Mouse (Mus musculus) stomach, postnatal 0 days (tissue): ENCODE measurements around the gene Ston1. TPM values are rescaled to one million over a fixed set of nuclear protein-coding genes. Genes with fewer than 3 reads are reported as not detected.

Source experiments
- ATAC-seq: fragments of 200-750 bp; cut with Nextera tagmentation; 2 replicates; pipeline ENCODE4 v1.8.0; 2017; ENCODE audit not compliant: low FRiP score, low TSS enrichment
- DNase-seq: peaks from one replicate; pipeline ENCODE4 v3.0.0-alpha.2; 2016; ENCODE audit warnings: low spot score
- H3K27ac ChIP-seq: fragments of 300-500 bp; sonication (generic); replicated peaks from 2 replicates; pipeline ENCODE4 v1.5.1; 2014; ENCODE audit warnings: mild to moderate bottlenecking, control low read depth
- H3K27me3 ChIP-seq: fragments of 300-500 bp; sonication (generic); 2 replicates; pipeline ENCODE4 v1.6.1; 2014; ENCODE audit warnings: low read length; ENCODE audit not compliant: control insufficient read depth, insufficient read depth
- H3K36me3 ChIP-seq: fragments of 300-500 bp; sonication (generic); 2 replicates; pipeline ENCODE4 v1.6.1; 2014; ENCODE audit warnings: low read length, mixed read lengths; ENCODE audit not compliant: control insufficient read depth, insufficient read depth
- H3K4me1 ChIP-seq: fragments of 300-500 bp; sonication (generic); replicated peaks from 2 replicates; pipeline ENCODE4 v1.6.1; 2014; ENCODE audit warnings: antibody characterized with exemption; ENCODE audit not compliant: control insufficient read depth, insufficient read depth
- H3K4me2 ChIP-seq: fragments of 300-500 bp; sonication (generic); replicated peaks from 2 replicates; pipeline ENCODE4 v1.6.1; 2014; ENCODE audit warnings: low read depth, mild to moderate bottlenecking, control low read depth, moderate library complexity
- H3K4me3 ChIP-seq: fragments of 300-500 bp; sonication (generic); 2 replicates; pipeline ENCODE4 v1.5.1; 2014; ENCODE audit warnings: low read depth, low read length, control low read depth
- H3K9ac ChIP-seq: fragments of 300-500 bp; sonication (generic); 2 replicates; pipeline ENCODE4 v1.6.1; 2014; ENCODE audit warnings: mild to moderate bottlenecking, low read length, control low read depth, mixed read lengths
- H3K9me3 ChIP-seq: fragments of 300-500 bp; sonication (generic); 2 replicates; pipeline ENCODE4 v1.6.1; 2016; ENCODE audit warnings: low read length; ENCODE audit not compliant: control insufficient read depth
- CTCF ChIP-seq: IDR thresholded peaks from 2 replicates; pipeline ENCODE4 v1.5.1; 2016; ENCODE audit warnings: antibody characterized with exemption, low read depth, mild to moderate bottlenecking, moderate library complexity
- EP300 ChIP-seq: optimal IDR thresholded peaks from 2 replicates; pipeline ENCODE3; 2016; ENCODE audit warnings: antibody characterized with exemption
- WGBS: fragments of 180-500 bp; shearing (Covaris S2); extraction: QIAGEN DNeasy Blood & Tissue Kit; methylation state at CpG from one replicate; pipeline ENCODE4 v1.1.7; 2014; 5-methylcytosine and 5-hydroxymethylcytosine counted together
- polyA plus RNA-seq: library from polyadenylated mRNA; unstranded; fragments of >200 nt; fragmentation: Nextera tagmentation; extraction: Ambion mirVana; gene quantifications from 2 replicates; pipeline ENCODE4 v1.2.1, GENCODE M21; 2015

Gene Ston1
- polyA plus RNA-seq, 1 experiment from 2014 or later = 5.1 TPM

DNA sequence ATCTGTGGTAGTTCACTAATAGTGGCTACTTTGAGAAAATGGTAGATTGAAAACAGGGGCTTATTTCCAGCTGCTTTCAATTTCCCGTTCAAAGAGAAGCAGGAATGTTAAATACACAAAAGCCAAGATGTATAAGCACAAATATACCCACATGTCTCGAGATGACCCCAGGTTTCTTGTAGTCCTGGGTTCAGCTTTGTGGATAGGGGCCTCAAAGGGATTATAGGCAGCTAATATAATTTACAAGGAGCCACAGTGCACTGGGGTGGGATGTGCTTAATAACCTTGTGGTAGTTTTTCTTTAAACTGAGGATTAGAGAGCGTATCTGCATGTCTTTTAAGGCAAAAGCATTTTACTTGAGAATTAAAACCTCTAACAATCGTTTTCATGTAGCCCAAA lies 73.3 kb downstream of the Ston1 start:
- WGBS = 35% methylated on average over 4 of the region's 4 CpGs
- Histone ChIP-seq H3K9ac (no peak overlapping the region), H3K4me1 (no peaks in the 10 kb centered on the region), H3K27me3 (no peaks in the 10 kb centered on the region), H3K27ac (no peak overlapping the region), H3K36me3 (no peaks in the 10 kb centered on the region), H3K4me3 (no peak overlapping the region), H3K9me3 (no peaks in the 10 kb centered on the region), H3K4me2 (no peak overlapping the region)
- TF ChIP-seq CTCF (no peak), EP300 (no peak)
- DNase-seq = no peak
- no peak for ATAC-seq

DNA sequence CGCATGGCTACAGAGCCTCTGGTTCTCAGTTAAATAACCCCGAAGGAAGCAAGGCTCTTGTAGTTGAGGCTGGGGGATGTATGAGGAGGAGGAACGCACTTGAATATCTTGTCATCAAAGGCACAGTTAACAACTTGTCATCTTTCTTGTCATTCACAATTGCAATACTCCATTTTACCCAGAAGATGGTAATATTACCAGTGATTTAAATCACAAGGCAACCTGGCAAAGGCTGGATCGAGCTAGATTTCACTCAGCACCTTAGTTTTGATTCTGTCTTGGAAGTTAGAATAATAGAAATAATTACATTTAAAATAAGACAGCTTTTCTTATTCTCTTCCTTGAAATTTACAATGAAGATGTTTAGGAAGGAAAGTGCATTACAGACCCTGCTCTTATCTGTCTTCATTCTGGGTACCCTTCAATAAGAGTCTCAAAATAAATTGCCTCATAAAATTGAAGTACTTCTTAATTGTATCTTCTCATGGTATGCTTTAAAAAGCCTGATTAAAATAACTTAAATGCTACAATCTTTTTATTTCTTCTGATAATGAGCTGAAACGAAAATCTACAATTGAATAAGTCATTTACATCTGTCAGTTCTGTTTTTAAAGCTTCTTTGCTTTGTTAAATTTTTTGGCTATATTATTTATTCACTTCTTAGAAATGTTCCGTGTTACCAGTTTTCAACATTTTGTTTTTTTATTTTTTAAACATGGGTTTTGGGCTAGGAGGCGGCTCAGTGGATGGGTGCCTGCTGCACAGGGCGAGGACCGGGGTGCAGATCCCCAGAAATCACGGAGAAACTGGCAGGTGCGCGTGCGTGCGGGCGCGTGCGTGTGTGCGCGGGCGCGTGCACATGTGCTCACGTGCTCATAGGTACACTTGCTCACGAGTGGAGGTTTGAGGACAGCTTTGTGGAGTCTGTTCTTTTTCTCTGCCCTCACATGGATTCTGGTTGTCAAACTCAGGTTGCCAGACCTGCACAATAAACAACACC lies 78.1 kb downstream of the Ston1 start:
- Histone ChIP-seq H3K27me3 (no peaks in the 10 kb centered on the region), H3K4me2 (no peak overlapping the region), H3K9ac (no peak overlapping the region), H3K36me3 (no peaks in the 10 kb centered on the region), H3K9me3 (no peaks in the 10 kb centered on the region), H3K4me1 (no peaks in the 10 kb centered on the region), H3K27ac (no peak overlapping the region), H3K4me3 (no peak overlapping the region)
- 89% methylated on average over 23 of the region's 23 CpGs for WGBS
- TF ChIP-seq CTCF (peak; percentile 31; the same call in 1 of the 2 replicates), EP300 (no peak)
- no peak for ATAC-seq
- no peak for DNase-seq

DNA sequence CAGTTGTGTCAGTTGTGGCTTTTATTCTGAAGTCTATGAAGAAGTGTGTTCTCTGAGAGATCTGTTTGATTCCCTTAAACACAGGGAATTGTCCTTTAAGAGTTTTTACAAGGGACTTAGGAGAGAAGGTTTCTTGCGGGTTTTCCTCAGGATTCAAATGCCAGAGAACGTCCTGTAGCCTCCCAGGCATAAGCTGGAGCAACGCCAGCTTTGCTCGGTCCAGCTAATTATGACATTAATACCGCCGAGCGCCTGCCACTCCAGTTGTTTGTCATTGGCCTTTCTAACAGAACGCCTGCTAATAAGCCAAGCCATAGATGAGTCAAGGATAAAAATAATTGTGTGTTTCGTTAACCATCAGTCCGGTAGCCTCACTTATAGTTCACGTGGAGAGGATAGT lies 90.7 kb downstream of the Ston1 start:
- Histone ChIP-seq H3K4me1 (no peaks in the 10 kb centered on the region), H3K4me2 (no peak overlapping the region), H3K27ac (no peak overlapping the region), H3K4me3 (no peak overlapping the region), H3K36me3 (no peaks in the 10 kb centered on the region), H3K27me3 (no peaks in the 10 kb centered on the region), H3K9me3 (no peaks in the 10 kb centered on the region), H3K9ac (no peak overlapping the region)
- DNase-seq (no peak), ATAC-seq (no peak)
- WGBS = 69% methylated on average over 11 of the region's 11 CpGs
- no peak for TF ChIP-seq CTCF
- TF ChIP-seq EP300 = no peak

DNA sequence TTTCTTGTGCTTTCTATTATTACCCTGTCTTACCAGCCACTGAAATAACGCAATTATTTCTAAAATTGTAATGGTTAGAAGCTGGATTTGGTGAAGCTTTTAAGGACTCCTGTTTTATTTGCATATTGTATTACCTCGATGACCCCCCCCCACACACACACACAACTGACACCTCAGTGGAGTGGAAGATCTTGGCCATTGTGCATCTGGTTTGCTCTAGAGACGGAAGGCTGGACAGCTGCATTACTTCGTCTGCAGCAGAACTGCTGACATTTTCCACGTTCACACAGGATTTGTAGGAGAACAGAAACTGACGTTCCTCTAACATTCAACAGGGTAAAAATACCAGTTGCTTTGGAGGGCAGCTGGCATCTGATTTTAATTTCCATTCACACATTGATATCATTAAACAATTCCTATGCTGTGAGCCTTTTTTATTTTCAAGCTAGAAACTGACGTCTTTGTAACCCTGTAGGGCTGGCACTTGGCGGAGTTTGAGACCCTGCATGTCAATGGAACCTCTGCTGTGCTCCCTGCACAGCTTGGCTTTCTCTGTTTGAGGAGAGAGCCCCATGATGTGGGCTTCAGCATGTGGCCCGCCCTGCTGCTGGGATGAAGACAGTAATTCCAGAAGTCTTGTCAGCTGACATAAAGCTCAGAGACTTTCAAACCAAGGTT lies 99.3 kb downstream of the Ston1 start:
- Histone ChIP-seq H3K4me2 (no peak overlapping the region), H3K4me3 (no peak overlapping the region), H3K36me3 (no peaks in the 10 kb centered on the region), H3K27ac (peak overlapping the region; percentile 40), H3K27me3 (no peaks in the 10 kb centered on the region), H3K4me1 (no peaks in the 10 kb centered on the region), H3K9me3 (no peaks in the 10 kb centered on the region), H3K9ac (no peak overlapping the region)
- DNase-seq (no peak), ATAC-seq (no peak)
- 51% methylated on average over 9 of the region's 9 CpGs for WGBS
- TF ChIP-seq CTCF (no peak), EP300 (no peak)

DNA sequence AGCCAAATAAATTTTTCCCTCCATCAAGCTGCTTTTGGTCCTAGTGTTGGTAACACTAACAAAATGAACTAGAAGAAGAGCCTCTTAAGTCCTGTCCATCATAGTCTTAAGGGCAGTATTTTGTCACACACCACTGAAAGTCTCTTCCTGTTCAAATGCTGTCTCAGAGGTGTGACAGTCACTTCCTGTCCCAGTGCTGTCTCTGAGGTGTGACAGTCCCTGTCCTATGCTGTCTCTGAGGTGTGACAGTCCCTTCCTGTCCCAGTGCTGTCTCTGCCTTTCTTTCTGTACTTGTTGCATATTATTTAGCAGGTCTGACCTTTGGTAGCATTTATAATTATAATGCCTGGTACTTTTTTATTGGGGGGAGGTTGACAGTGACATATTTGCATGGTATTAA lies 103.4 kb downstream of the Ston1 start:
- H3K36me3 ChIP-seq = no peaks in the 10 kb centered on the region
- DNase-seq = no peak
- no peak overlapping the region for H3K9ac ChIP-seq
- H3K4me2 ChIP-seq = no peak overlapping the region
- H3K4me1 ChIP-seq = no peaks in the 10 kb centered on the region
- H3K27ac ChIP-seq = no peak overlapping the region
- no peak overlapping the region for H3K4me3 ChIP-seq
- no peaks in the 10 kb centered on the region for H3K27me3 ChIP-seq
- TF ChIP-seq EP300 (no peak), CTCF (no peak)
- no peaks in the 10 kb centered on the region for H3K9me3 ChIP-seq
- ATAC-seq = no peak

DNA sequence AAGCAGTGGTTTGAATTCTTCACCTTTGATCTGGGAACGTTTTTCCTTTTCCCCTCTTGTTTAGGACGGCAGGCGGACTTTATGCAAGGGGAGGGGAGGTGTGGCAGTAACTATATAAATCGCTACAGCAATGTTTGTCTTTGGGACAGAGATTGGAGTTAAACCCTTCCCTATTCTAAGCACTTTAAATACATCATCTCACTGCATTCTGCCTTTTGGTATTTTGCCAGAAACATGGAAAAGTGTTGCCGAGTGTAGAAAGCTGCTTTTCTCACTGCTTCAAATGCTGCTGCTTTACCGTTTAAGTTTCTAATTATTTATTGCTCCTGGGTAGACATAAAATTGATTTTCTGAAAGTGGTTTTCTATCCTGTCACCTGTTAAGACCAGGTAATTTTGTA lies 104.9 kb downstream of the Ston1 start:
- ATAC-seq (no peak), DNase-seq (no peak)
- Histone ChIP-seq H3K4me3 (no peak overlapping the region), H3K9me3 (no peaks in the 10 kb centered on the region), H3K27ac (no peak overlapping the region), H3K27me3 (no peaks in the 10 kb centered on the region), H3K9ac (no peak overlapping the region), H3K4me1 (no peaks in the 10 kb centered on the region), H3K4me2 (0 out of 2 replicates have a peak overlapping the region, but pooled peaks have one; percentile 15), H3K36me3 (no peaks in the 10 kb centered on the region)
- 2% methylated on average over 6 of the region's 6 CpGs for WGBS
- TF ChIP-seq CTCF (no peak), EP300 (no peak)
